Mouse (Mus musculus): ENCODE measurements at regions not wholly inside any gene's neighbourhood (a gene's known extent, or its start where the extent isn't known, plus 50 kb on each side); places are given as distances from the start of the nearest gene placed in this dataset.

- TF ChIP-seq CTCF (IDR thresholded peaks at IDR 0.05; ENCODE audit: low read depth, low read length) = no peak
- TF ChIP-seq POLR2A (IDR thresholded peaks at IDR 0.05; ENCODE audit: extremely low read depth, insufficient read depth, low read length) = no peak
Observed at GRCm38 (mm10) chr1:148708084-148708483, 1253.0 kb downstream of the Pla2g4a start.
